Mouse (Mus musculus) hindbrain, postnatal 0 days (tissue): ENCODE measurements around the gene Pnma1. TPM values are rescaled to one million over a fixed set of nuclear protein-coding genes. Genes with fewer than 3 reads are reported as not detected.

ENCODE experiments used
- ATAC-seq: fragments of 200-750 bp; cut with Nextera tagmentation; 2 replicates; pipeline ENCODE4 v1.8.0; 2017; ENCODE audit warnings: mild to moderate bottlenecking, moderate TSS enrichment, moderate library complexity
- DNase-seq: peaks from one replicate; pipeline ENCODE4 v3.0.0-alpha.2; 2015; ENCODE audit warnings: low spot score
- H3K27ac ChIP-seq: fragments of 300-500 bp; sonication (generic); 2 replicates; pipeline ENCODE4 v1.5.1; 2014; ENCODE audit warnings: mild to moderate bottlenecking
- H3K27me3 ChIP-seq: fragments of 300-500 bp; sonication (generic); 2 replicates; pipeline ENCODE4 v1.6.1; 2014; ENCODE audit warnings: low read length, mixed read lengths; ENCODE audit not compliant: insufficient read depth
- H3K36me3 ChIP-seq: fragments of 300-500 bp; sonication (generic); 2 replicates; pipeline ENCODE4 v1.6.1; 2014; ENCODE audit warnings: low read length, mixed read lengths; ENCODE audit not compliant: insufficient read depth
- H3K4me1 ChIP-seq: fragments of 300-500 bp; sonication (generic); 2 replicates; pipeline ENCODE4 v1.6.1; 2014; ENCODE audit warnings: antibody characterized with exemption, low read length, mixed read lengths; ENCODE audit not compliant: insufficient read depth
- H3K4me2 ChIP-seq: fragments of 300-500 bp; sonication (generic); 2 replicates; pipeline ENCODE4 v1.6.1; 2014; ENCODE audit warnings: low read depth, mild to moderate bottlenecking, low read length, moderate library complexity, mixed read lengths
- H3K4me3 ChIP-seq: fragments of 300-500 bp; sonication (generic); 2 replicates; pipeline ENCODE4 v1.5.1; 2014; ENCODE audit warnings: low read length
- H3K9ac ChIP-seq: fragments of 300-500 bp; sonication (generic); replicated peaks from 2 replicates; pipeline ENCODE4 v1.6.1; 2014; ENCODE audit warnings: mild to moderate bottlenecking, low read length, moderate library complexity, mixed read lengths
- H3K9me3 ChIP-seq: fragments of 300-500 bp; sonication (generic); 2 replicates; pipeline ENCODE4 v1.6.1; 2016; ENCODE audit warnings: low read length, mixed read lengths
- CTCF ChIP-seq: IDR thresholded peaks from 2 replicates; pipeline ENCODE4 v1.5.1; 2016; ENCODE audit warnings: antibody characterized with exemption, control low read depth, low read depth
- WGBS: fragments of 180-500 bp; shearing (Covaris S2); extraction: QIAGEN DNeasy Blood & Tissue Kit; methylation state at CpG from one replicate; pipeline ENCODE4 v1.1.7; 2014; 5-methylcytosine and 5-hydroxymethylcytosine counted together
- polyA plus RNA-seq: library from polyadenylated mRNA; unstranded; fragments of >200 nt; fragmentation: Nextera tagmentation; extraction: Ambion mirVana; gene quantifications from 2 replicates; pipeline ENCODE4 v1.2.1, GENCODE M21; 2015
- total RNA-seq: library from RNA; depleted of rRNA; stranded (reverse); fragments of >200 nt; gene quantifications from 2 replicates; pipeline ENCODE4 v1.2.3, GENCODE M21; 2014

Pnma1 gene
- total and polyA plus RNA-seq, 2 experiments from 2014 or later: 2.5 to 4.5 TPM

GRCm38 (mm10) chr12:84174190-84174811 is 26.0 kb upstream of the Pnma1 start:
- DNase-seq (no peak), ATAC-seq (no peak)
- Histone ChIP-seq H3K4me1 (peaks cover 37% of the 10 kb centered on the region), H3K4me2 (no peak overlapping the region), H3K36me3 (peaks cover 16% of the 10 kb centered on the region), H3K27ac (peak overlapping the region; percentile 88; the same call in 1 of the 2 replicates), H3K27me3 (no peaks in the 10 kb centered on the region), H3K9ac (no peak overlapping the region), H3K4me3 (no peak overlapping the region), H3K9me3 (no peaks in the 10 kb centered on the region)
- TF ChIP-seq CTCF: no peak
- 67% methylated on average over 9 of the region's 9 CpGs for WGBS

- 93% methylated on average over 13 of the region's 13 CpGs for WGBS
- no peak for TF ChIP-seq CTCF
- H3K27ac ChIP-seq: peak overlapping the region; percentile 88; the same call in 1 of the 2 replicates
Observed at GRCm38 (mm10) chr12:84173309-84173915, 25.1 kb upstream of the Pnma1 start.

GRCm38 (mm10) chr12:84172862-84173261 is 24.6 kb upstream of the Pnma1 start:
- DNase-seq (no peak), ATAC-seq (no peak)
- no peak for TF ChIP-seq CTCF
- H3K9ac ChIP-seq: no peak overlapping the region
- no peak overlapping the region for H3K4me2 ChIP-seq
- WGBS: 79% methylated on average over 17 of the region's 17 CpGs
- peaks cover 37% of the 10 kb centered on the region for H3K4me1 ChIP-seq
- peaks cover 16% of the 10 kb centered on the region for H3K36me3 ChIP-seq
- H3K27me3 ChIP-seq: no peaks in the 10 kb centered on the region
- H3K27ac ChIP-seq: no peak overlapping the region
- no peaks in the 10 kb centered on the region for H3K9me3 ChIP-seq
- no peak overlapping the region for H3K4me3 ChIP-seq

More at GRCm38 (mm10) chr12:84173309-84173915, 25.1 kb upstream of the Pnma1 start:
- Histone ChIP-seq H3K27me3 (no peaks in the 10 kb centered on the region), H3K36me3 (peaks cover 16% of the 10 kb centered on the region), H3K4me1 (peaks cover 37% of the 10 kb centered on the region), H3K9ac (no peak overlapping the region), H3K9me3 (no peaks in the 10 kb centered on the region), H3K4me2 (no peak overlapping the region), H3K4me3 (no peak overlapping the region)
- ATAC-seq (no peak), DNase-seq (no peak)

GRCm38 (mm10) chr12:84172216-84172615 is 23.9 kb upstream of the Pnma1 start:
- no peak for DNase-seq
- H3K4me2 ChIP-seq: no peak overlapping the region
- no peak for TF ChIP-seq CTCF
- no peak overlapping the region for H3K9ac ChIP-seq
- no peaks in the 10 kb centered on the region for H3K9me3 ChIP-seq
- H3K4me1 ChIP-seq: peaks cover 31% of the 10 kb centered on the region
- no peak for ATAC-seq
- no peak overlapping the region for H3K27ac ChIP-seq
- peaks cover 16% of the 10 kb centered on the region for H3K36me3 ChIP-seq
- H3K27me3 ChIP-seq: no peaks in the 10 kb centered on the region
- no peak overlapping the region for H3K4me3 ChIP-seq
- WGBS: 93% methylated on average over 3 of the region's 3 CpGs

- WGBS: 88% methylated on average over 10 of the region's 10 CpGs
- Histone ChIP-seq H3K9me3 (no peaks in the 10 kb centered on the region), H3K9ac (no peak overlapping the region), H3K4me2 (no peak overlapping the region), H3K27ac (no peak overlapping the region), H3K36me3 (peaks cover 16% of the 10 kb centered on the region), H3K4me1 (peaks cover 20% of the 10 kb centered on the region; the same call in 1 of the 2 replicates), H3K27me3 (no peaks in the 10 kb centered on the region), H3K4me3 (no peak overlapping the region)
- DNase-seq (no peak), ATAC-seq (no peak)
- no peak for TF ChIP-seq CTCF
Observed at GRCm38 (mm10) chr12:84170610-84171009, 22.3 kb upstream of the Pnma1 start.

GRCm38 (mm10) chr12:84165631-84166373 is 17.5 kb upstream of the Pnma1 start:
- ATAC-seq (no peak), DNase-seq (no peak)
- no peak overlapping the region for H3K27ac ChIP-seq
- no peak overlapping the region for H3K9ac ChIP-seq
- no peak overlapping the region for H3K4me2 ChIP-seq
- no peak overlapping the region for H3K4me3 ChIP-seq
- TF ChIP-seq CTCF: no peak
- peaks cover 2% of the 10 kb centered on the region; the same call in 1 of the 2 replicates for H3K36me3 ChIP-seq
- H3K27me3 ChIP-seq: no peaks in the 10 kb centered on the region
- H3K4me1 ChIP-seq: no peaks in the 10 kb centered on the region
- WGBS: 72% methylated on average over 8 of the region's 8 CpGs
- no peaks in the 10 kb centered on the region for H3K9me3 ChIP-seq
